Mouse (Mus musculus) adrenal gland, adult 8-10 months (tissue): Measurements from ENCODE around the gene Sh3glb1. TPM values are rescaled to one million over a fixed set of nuclear protein-coding genes. Genes with fewer than 3 reads are reported as not detected.

Experiments used
- DNase-seq: peaks from one replicate; pipeline ENCODE4 v3.0.0; 2022
- total RNA-seq, 4 experiments: library from RNA; stranded (reverse); gene quantifications; 2 replicates each; pipeline ENCODE4 v1.2.4; 2022

The Sh3glb1 gene
- total RNA-seq, 4 experiments from 2014 or later = 82.1 to 133 (median 115) TPM

- DNase-seq = no peak
Measured at GRCm38 (mm10) chr3:144669457-144669864, 50.7 kb downstream of the Sh3glb1 start.

- DNase-seq = no peak
Measured at GRCm38 (mm10) chr3:144668949-144669348, 51.2 kb downstream of the Sh3glb1 start.

DNA sequence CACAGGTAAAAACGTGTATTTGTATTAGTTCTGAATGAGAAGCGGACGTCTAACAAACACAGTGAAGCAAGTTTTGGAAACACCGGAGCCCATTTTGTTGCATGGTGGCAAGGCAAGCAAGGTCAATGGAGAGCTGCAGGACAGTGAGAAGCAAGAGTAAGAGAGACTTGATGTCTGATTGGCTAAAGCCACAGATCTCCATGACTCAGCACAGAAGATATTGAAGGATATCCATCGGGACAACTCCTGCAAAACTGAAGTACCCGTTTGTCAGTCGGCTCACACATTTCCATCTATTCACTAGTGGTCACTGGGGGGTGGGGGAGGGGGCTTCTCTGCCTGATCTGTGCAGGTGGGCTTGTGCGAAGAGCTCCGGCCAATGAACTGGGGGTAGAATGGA lies 52.1 kb downstream of the Sh3glb1 start:
- DNase-seq = no peak

DNA sequence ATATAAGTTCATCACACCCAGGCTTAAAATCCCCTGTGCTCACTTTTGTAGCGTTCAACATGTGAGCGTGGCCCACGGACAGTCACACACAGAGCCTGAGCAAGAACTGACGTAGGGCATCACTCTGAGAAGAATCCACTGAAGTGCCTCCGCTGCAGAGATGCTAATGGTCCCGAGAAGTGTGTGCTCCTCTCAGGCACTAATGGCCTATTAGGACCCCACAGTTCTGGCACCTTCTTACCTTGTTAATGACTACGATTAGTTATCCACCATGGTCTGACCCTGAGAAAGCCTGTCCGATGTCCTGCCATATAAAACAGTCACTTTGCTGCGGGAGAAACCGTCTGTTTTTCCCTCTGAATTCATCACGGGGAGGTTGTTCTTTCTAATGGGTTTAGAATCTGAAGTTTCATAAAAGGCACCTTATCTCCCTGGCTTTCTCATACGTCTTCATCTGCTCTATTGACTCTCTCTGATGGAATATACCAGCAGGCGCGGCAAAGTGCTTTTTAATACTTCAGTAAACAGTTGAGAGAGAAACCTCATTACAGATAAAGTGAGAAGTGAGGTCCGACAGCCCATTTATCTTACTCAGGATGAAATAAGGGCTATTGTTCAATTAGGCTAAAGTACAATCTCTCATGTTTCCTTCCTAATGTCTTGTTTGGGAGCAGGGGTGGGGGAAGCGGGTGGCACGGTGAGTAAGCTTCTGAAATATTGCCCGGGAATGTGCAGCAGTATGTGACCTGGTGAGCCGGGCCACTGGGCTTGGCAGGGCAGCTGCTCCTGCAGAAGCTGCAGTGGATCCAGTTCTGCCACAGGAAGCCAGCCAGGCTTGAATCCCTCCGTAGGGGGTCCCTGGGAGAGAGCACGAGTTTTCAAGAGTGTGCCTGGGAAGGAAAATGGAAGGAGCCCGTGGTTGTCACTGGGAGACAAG lies 55.5 kb downstream of the Sh3glb1 start:
- DNase-seq = peak; percentile 29

- no peak for DNase-seq
Measured at GRCm38 (mm10) chr3:144663415-144664093, 56.6 kb downstream of the Sh3glb1 start.

DNA sequence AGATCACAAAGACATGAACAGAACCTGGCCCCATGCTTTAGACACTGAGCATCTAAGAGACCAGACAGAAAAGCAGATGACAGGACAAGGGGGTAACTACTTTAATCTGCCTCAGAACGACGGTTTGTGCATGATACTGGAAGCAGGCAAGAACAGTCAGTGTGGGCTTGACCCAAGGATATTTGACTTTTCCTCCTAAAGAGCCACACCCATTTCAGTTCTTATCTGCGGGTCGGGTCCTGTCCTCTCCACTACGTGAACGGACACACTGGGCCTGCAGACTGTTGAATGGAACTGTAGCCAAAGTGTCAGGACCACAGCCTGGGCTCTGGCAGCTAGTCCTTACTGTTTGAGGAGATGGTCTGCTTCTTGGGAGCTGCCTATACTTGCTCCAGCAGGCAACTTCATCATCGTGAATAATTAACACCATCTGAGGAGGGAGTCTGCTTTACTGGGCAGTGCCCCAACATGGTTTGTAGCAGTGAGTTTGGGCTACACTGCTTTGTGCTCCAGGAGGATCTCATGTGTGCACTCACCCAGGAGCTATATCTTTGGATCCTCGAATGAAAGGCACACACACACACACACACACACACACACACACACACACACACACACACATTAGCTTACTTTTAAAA lies 57.8 kb downstream of the Sh3glb1 start:
- DNase-seq = no peak

DNA sequence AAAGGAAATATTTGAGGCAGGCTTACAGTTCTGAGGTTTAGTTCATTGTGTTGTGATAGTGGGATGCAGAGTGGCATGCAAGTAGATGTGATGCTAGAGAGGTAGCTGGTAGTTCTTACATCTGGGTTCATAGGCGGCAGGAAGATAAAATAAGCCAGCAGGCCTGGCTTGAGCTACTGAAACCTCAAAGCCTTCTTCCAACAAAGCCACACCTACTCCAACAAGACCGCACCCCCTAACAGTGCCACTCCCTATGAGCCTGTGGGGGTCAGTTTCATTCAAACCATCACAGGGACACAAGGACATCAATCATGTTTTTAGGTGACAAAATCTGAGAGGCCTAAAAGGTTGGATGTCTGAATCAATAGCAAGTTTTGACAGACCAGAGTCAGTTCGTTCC lies 58.7 kb downstream of the Sh3glb1 start:
- DNase-seq = no peak

- DNase-seq = no peak
Measured at GRCm38 (mm10) chr3:144644202-144644601, 75.9 kb downstream of the Sh3glb1 start.

GRCm38 (mm10) chr3:144643301-144643871 lies 76.7 kb downstream of the Sh3glb1 start:
- DNase-seq = peak; percentile 66

DNA sequence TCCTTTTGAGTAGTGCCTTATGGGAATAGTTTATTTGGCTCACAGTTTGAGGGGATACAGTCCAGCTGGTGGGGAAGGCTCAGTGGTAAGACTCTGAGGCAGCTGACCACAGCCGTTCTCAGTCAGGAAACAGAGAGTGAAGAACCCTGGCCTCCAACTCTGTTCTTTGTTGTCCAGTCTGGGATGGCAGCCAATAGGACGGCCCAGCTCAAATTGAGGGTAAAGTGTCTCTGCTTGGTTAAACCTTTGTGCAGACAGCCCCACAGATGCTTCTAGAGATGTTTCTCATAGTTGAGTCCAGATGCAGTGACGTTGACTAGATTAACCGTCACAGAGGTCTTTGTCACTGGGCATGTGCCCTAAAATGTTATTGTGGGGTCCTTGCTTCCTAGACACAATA lies 78.0 kb downstream of the Sh3glb1 start:
- DNase-seq = no peak

DNA sequence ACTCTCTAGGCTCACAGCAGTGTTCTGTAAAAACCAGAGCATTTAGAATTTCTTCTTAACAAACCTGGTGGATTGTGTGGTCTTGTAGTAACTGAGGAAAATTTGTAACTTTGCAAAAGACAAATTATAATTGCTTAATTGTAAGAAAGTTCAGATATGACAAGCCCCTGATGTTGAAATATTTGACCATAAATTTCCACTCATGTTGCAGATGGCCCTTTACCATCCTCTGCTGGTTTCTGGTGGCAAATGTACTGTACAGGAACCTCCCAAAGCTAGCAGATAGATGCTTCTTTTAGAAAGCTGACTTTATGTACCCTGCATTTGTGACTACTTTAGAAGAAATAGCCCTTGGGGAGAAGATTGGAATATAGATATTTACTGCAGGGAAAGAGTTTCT lies 80.1 kb downstream of the Sh3glb1 start:
- DNase-seq = no peak

- DNase-seq = no peak
Measured at GRCm38 (mm10) chr3:144639387-144639786, 80.7 kb downstream of the Sh3glb1 start.

- no peak for DNase-seq
Measured at GRCm38 (mm10) chr3:144638110-144638509, 82.0 kb downstream of the Sh3glb1 start.

DNA sequence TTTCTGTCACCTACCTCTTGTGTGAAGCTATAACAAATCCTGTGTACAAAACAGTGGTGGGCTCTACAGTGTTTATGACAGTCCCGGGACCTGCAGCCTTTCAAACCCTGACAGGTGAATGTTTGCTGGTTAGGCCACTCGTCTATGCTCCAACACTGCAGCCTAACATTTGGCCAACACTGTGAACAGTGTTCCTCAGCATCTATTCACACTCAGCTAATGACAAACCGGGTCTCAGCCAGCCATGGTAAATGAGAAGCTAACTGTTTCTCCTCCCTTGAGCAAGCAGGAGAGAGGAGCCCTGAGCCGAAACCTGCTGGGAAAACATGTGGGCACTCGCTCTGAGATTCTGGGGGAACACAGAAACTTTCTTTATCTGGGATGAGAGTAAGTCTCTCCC lies 84.9 kb downstream of the Sh3glb1 start:
- DNase-seq = no peak

Other genes starting within 250 kb of the Sh3glb1 start
- gene Hs2st1, start 150.2 kb downstream of the Sh3glb1 start, total RNA-seq = 10 to 100 TPM; 14.7 to 23.9 (median 17.6) TPM
- gene Selenof, start 150.0 kb downstream of the Sh3glb1 start, total RNA-seq = 100 to 1,000 TPM; 329 to 408 (median 334) TPM
- 1 to 10 TPM in 3 of 4 experiments, under 1 TPM in 1; 0.89 to 3.4 (median 2.2) TPM for gene Clca3a1, start 40.6 kb upstream of the Sh3glb1 start, total RNA-seq
- gene Clca3a2, start 99.2 kb upstream of the Sh3glb1 start, total RNA-seq = not detected
- not detected for gene Clca3b, start 129.0 kb upstream of the Sh3glb1 start, total RNA-seq
- not detected for gene Clca4b, start 212.2 kb upstream of the Sh3glb1 start, total RNA-seq